Mouse (Mus musculus) left cerebral cortex, adult 18-20 months (tissue): ENCODE measurements around the gene Tnip3. TPM values are rescaled to one million over a fixed set of nuclear protein-coding genes. Genes with fewer than 3 reads are reported as not detected.
A peak's percentile ranks its signal among the peaks of the same experiment; 100 is the strongest.

ENCODE experiments used
- DNase-seq, 2 experiments: peaks; one replicate each; pipeline ENCODE4 v3.0.0; 2021 to 2022; ENCODE audit warnings: low spot score in 2 of 2, mixed read lengths in 1 of 2
- long read RNA-seq, 2 experiments: library from polyadenylated mRNA; stranded (forward); transcript quantifications; one replicate each; pipeline ENCODE4 v2.0.0; 2021
- total RNA-seq, 2 experiments: library from RNA; stranded (reverse); gene quantifications; 2 replicates each; pipeline ENCODE4 v1.2.3; 2021

The Tnip3 gene
- total RNA-seq, result under 1 TPM in 1 of 2 experiments, not detected in 1; 0.21 TPM
- long read RNA-seq, experiment 1, partial matches to known transcripts, result 0 of 2 reads
- long read RNA-seq, experiment 1, other reads (novel, unspliced or antisense), result 0 of 2 reads
- long read RNA-seq, experiment 2, result 0 reads

DNA sequence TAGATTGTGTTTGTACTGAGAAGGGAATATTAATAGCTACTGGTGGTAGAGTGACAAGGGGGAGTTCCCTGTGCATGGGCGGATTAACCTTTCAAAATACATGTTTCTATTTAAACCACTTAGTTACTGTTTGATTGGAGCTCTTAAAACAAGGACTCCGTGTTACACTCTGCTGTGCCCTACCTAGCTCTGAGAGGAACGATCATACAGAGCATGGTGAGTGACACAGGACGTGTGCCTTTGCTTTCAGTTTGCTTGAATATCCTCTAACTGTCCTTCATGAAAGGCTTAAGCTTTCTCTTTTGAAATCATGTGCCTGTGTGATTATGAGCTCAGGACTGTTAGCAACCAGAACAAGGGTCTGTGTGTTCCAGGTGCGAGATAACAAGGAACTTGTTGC lies at the start of gene Tnip3:
TSS of gene Tnip3 (plus strand) at position 122 of the 400 bp plus-strand sequence.
- DNase-seq, result no peak

DNA sequence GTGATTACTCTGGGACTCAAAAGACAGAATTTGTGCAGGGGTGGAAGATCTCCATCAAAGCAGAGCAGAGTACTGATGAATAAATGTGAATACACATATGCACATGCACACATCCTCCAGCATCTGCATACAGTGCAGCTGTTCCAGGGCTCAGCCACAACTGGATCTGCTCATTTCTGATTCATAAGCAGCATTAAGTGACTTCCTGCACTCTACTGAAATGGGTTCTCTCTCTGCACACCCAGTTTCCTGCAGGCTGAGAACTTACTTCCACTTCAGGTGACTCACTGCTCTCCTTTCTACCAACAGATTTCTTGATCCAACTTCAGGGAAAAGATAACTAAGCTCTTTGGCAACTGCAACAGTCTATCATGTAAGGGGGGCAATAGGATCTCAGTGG lies 26.3 kb upstream of the Tnip3 start:
- no peak for DNase-seq

DNA sequence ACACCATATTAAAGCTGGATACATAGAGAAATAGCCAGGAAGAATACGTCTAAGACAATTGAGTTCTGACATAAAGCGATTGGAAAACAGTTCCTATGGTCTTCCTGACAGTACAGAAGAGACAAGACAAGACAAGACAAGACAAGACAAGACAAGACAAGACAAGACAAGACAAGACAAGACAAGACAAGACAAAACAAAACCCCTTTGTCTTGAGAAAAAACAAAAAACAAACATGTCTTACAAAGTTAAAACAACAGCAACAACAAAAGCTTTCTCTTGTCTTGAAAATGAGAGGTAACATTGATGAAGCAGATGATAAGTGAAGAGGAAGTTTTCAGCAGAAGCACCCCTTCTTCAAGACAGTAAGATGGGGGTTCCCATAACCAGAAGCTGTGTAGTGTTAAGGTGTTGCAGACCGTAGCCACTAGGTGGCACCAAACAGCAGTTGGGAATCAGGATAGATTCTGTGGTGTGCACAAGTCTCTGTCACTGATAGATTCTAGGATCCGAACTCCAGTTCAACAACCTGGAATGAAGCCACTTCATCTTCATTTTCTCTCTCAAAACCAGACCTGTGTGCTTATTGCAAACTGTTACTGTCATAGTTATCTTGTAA lies 15.0 kb upstream of the Tnip3 start:
- DNase-seq, result peak; percentile 73 to 77

DNA sequence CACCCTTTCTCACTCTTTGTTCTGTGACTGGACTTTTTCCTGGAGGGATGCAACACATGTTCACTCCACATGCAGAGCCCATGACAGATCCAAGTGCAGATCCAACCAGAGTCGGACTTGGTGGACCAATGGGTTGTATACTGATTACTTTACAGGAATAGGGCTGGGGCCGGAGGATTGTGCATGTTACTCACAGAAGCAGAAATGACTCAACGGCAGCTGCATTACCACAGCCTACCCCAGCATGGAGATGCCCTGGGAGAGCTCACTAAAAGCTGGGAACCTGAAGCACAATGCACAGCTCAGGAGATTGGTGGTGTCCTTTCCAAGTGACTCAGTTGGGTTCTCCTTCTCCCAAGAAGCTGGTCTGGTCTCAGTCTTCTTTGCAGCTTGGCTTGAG lies 11.3 kb upstream of the Tnip3 start:
- no peak for DNase-seq

DNA sequence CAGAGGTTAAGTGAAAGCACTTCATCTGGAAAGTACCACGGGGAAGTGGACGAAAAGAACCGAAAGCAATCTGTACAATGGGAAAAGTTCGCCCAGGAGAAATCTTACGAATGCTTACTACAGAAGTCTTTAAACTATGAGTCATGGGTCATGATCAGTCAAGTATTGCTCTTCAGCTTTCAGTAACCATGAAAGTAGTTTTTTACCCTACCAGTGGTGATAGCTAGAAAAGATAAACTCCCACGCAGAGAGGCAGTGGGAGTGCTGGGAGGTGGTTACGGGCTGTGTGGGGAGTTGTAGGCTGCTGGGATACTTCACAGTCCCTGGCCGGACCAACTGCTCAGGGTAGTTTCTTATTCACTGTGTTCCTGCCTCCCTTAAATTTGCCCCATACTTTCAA lies 8.4 kb upstream of the Tnip3 start:
- DNase-seq, result no peak

DNA sequence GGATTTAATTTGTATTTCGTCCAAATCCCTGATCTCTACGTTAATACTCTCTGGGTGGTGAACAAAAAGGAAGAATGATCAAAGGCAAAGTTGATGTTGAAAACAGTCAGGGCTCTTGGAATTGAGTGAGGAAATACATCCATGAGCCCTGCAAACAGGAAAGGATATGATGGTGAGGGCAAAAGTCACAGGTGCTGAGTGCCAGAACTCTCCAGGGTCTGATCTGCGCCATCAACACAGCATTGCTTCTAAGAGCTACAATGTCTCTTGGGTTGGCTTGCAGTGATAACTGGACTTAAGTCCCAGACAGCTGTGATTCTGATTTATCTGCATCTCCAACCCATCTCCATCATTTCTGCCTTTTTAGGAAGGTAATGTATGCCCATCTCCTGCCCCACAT lies 4.3 kb upstream of the Tnip3 start:
- DNase-seq, result no peak

DNA sequence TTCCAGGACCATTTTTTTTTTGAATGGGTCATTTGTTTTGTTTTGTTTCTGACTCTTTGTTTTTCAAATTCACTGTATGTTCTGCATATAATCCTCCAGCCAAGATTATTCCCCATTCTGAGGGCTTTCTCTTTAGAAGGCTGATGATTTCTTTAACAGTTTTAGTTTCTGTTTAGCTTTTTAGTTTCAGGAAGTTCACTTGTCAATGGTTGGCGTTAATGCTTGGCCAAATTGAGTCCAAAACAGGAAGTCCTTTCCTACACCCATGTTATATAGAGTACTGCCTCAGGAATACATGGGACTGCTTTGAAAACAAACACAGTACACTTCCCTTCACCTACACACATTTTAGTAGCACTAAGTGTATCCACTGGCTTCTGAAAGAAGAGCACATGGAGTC lies 2.8 kb downstream of the Tnip3 start:
- DNase-seq, result no peak

DNA sequence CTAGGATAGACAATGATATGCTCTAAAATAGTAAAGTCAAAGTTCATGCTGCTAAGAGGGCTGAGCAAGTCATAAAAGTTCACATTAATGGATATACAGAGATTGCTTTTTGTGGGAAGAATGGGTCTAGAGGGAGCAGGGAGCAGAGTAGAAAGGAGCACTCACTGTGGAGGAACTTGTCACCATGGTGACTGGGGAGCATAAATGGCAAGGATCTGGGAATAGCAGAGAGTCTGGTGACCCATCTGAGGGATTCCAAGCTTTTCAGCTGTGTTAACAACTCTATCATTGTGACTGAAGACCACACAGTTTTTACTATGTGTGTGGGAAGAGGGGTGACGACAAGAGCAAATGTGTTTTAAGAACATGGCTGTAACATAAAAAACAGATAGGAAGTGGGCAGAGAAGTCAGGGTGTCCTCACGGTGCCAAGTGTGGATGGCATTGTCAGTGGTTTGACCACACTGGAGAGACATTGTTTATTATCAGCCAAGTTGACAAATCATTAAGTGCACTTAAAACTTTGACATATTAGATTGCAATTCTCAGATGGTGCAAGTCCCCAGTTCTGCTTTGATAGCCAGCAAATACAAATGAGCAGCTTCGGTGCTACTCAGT lies 6.2 kb downstream of the Tnip3 start:
- no peak for DNase-seq

DNA sequence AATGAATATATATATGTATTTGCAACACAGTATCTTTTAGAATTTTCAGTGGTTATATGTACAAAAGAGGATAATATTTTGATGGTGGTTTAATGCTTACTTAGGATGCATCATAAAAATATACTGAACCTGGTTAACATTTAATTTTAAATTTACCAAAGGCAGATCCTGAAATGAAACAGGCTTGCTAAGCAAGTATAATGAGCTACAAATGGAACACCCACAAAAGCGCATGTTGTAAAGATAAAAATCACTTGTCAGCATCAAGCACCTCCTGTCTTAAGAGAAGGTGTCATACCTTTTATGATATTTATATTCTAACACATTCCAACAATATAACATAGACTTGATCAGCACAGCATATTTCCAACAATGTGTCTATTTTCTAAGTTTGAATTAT lies 8.6 kb downstream of the Tnip3 start:
- no peak for DNase-seq

DNA sequence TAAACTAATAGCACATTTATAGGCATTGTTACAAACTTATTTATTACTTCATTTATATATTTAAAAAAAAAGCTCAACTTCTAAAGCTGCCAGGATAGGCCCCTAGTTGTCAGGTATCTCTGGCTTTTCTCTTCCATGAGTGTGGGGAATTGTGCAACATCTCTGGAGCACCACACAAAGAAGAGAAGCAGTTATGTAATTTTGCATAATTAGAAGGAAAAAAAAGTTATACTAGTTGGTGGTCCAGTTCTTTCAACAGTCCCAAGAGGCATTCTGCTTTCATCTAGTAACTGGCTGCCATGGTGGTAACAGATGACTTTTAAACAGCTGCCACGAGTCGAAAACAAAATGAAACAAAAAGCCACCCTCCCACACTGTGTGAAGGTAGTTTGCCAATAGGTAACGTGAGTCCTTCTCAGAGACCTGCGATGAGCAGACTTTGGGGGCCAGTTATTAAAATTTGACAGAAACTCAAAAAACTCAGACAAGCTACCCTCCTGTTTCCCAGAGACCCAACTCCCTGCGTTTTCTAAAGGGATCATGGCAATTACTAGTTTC lies 12.3 kb downstream of the Tnip3 start:
- no peak for DNase-seq

DNA sequence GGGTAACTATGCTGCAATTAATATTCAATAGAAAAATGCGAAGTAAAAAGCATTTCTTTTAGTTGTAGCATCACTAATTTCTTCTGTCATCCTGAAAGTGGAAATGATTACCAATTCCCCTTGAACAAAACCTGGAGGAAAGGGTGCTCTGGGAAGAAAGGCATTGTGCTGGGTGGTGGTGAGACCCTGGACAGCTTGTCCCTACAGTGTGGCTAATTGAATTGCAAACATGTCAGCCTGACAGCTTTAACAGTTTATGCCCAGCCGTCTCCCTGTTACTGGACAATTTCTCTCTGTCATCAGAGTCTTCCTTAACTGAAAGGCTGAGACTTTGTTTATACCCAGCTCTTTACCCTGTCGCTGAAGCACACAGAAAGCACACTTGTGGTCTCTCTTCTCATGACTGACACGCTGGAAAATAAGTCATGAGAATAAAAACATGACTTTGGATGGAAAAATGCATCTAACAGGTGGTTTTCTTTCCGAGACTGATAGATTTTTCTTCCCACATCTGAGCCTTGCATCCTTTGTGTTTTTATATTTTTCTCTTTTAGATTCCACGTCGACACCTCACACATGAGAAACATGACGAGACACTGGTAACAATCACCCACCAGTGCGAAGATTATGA lies 13.0 kb downstream of the Tnip3 start:
- no peak for DNase-seq

DNA sequence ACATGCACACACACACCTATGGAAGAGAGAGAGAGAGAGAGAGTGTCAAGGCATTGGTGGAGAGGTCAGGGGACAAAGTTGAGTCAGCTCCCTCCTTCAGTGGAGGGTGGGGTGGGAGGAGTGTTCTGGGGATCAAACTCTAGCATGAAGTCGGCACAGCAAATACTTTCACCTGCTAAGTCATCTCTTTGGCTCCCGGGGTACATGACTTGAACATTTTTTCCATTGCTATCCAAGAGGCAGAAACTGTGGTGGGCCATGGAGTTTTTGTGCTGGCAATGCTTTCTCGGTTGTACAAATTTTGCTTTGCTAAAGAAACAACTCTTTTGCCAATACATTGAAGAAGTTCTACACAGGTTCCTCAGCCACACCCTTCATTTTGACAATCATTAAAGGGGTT lies 13.8 kb downstream of the Tnip3 start:
- no peak for DNase-seq

DNA sequence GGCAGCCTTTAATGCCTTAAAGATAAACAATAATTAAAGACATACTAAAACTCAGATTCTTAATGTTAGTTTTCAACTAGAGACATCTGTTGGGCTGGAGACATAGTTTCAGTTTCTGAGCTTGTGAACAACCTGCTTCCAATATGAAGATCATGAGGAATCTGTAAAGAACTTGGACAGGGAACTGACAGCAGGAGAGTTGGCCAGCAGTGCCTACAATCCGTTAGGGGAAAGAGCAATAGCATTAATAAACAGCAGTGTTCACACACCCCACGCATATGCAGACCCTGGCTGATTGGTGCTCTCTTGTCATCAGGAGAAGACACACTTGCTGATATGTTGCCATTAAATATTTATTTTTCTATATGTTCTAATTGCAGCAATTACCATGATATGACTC lies 15.0 kb downstream of the Tnip3 start:
- DNase-seq, result no peak

DNA sequence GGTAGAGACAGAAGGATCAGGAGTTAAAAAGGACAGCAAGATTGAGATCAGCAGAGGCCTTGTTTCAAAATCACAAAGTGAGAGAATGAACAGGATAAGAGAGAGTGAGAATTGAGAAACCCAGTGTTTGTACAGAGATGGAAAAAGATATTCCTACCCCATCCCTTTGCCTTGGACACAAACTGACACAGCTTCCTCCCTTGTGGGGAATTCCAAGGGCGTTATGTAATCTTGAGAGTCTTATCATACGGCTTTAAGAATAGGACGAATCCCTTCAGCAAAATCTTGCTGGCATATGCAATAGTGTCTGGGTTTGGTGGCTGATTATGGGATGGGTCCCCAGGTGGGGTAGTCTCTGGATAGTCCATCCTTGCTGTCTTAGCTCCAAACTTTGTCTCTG lies 16.0 kb downstream of the Tnip3 start:
- no peak for DNase-seq

DNA sequence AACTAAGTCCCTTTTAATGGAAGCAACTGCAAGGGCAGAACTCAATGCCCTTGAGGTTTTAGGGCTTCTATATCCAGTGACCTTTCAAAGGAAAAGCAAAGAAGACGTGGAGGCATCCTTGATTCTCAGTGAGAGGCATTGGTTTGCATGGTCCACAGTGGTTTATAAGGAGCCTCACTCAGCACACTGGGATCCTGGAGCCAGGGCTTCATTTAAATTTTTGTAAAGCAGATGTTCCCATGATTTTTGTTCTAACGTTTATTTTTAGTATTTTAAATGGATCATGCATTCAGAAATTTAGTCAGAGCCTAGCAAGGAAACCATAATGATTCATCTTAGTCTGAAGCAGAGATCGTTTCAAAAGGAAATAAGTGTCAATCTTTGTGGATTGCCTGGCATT lies 17.3 kb downstream of the Tnip3 start:
- no peak for DNase-seq

DNA sequence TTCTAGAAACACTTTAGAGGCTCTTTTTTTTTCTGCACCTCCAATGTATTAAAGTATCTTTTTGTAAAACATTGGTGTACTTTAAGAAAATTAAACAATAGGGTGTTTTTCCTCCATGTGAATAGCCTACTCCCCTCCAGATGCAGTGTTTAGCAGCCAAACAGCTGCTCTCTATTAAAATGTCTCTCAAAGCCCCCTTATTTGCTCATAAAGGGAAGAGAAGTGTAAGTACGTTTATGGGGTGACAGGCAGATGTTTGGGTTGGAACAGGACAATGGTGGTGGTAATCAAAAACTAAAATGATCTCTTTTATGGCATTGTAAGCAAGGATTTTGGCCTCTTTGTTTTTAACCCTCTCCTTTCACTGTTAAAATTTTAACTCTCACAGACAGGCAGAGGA lies 17.8 kb downstream of the Tnip3 start:
- DNase-seq, result no peak

DNA sequence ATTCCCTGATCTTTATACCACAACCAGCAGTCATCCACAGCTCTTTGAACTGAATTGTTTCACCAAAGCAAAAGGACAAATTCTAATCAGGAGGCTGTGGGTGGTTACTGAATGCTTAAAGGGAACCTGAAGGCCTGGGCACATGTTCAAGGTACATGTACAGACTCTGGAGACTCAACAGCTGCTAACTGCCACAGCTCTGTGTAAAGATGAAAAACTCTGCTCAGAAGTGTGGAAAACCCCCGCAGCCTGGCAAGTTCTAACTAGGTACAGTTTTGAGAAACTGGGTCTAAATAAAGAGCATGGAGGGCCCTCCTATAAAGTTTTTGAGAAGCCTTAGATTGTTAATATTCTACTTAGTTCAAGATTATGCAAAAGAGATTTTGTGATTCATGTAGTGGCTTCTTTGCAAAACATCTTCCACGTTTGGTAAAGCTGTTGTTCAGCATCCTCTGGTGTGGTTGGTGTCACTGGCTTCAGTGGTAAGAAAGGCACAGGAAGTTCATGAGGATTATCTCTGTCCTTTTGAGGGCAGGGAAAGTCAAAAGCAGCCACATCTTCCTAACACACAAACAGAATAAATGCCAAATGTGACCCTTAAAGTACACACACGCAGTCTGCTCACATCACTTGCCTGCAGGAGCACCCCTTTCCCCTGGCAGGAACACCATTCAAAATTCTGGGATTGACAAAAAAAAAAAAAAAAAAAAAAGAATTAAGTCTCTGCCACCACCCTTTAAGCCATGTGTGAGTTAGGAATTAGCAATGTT lies 39.0 kb downstream of the Tnip3 start:
- peak; percentile 47 to 49 for DNase-seq

DNA sequence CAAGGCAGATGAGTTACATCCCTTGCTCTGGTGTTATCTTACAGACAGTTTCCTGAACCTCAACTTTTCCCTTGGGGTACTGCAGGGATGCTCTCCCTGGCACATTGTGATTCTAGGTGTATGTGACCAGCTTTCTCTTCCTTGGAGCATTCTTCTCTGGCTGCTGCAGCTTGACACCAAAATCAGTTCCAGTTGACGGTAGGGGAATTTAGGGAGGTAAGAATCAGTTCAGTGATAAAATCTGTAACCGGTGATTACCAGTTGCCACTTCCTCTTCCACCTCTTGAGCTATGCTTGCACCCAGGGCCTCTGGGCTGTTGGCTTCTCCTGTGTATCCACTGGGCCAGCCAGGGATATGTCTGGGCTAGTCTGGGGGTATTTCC lies 39.5 kb downstream of the Tnip3 start:
- no peak for DNase-seq

DNA sequence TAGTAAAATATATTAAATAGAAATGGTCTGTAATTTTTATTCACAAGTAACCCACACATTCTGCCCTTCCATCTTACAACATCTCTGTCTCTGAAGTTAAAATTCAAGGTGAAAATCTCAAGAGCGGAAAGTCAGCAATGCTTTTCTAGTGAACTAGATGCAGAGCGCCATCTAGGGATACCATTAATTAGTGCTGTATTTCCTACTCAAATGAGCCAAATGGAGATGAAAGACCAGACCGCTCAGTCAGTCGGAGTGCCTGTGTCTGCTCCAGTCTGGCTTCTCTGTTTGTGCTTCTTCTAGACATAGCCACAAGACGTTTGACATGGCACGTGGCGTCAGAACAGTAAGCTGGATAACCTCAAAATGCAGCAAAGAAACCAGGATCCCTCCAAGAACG lies 44.6 kb downstream of the Tnip3 start:
- DNase-seq, result peak; percentile 50 to 70

DNA sequence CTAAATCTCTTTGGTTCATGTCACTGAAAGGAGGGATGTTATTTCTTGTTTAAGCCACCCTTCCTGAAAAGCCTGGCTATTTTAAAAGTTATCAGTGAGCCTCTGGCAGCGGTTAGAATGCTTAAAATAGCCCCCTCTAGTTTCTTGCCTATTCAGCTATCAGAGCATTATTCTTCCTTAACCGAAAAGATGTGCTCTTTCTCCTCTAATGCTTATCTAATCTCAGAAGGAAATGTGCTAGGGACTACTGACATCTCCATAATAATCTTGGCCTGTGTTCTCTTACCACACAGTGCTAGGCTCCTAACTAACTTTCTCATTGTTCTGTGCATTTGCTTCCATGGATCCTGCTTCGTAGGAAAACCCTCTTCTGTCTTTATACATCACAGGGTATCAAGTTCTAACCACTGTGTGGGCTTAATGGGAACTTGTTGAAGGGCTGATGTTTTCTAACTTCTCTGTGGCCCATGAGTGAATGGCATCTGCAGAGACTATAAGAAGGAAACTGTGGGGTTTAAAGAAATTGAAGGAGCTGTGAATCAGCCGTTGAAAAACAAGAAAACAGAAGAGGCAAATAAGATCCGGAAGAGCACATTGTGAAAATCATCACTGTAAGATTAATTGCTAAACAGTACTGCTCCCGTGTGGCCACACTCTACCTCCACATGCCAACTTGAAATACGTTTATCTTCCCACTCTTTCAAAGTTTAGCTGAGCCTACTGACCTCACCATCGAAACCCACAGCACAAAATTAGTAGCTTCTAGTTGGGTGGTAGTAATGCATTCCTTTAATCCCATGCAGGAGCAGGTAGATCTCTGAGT lies 53.2 kb downstream of the Tnip3 start:
- DNase-seq, result no peak

DNA sequence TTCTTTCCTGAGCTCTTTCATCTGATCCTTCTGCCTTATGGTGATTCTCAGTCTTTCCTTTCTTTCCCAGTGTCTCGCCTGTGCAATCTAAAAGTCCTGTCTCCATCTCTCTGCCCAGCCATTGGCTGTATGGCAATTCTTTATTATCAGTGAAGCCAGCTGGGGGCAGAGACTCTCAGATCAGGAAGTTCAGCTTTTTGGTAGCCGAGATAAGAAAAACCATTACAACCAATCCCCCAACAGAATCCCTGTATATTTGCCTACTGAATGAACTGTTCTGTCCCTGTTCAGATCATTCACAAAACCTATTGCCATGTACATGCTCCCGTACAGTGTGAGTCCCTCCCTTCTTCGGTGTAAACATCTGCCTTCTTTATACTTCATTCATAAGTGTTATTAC lies 57.9 kb downstream of the Tnip3 start:
- no peak for DNase-seq
